Mouse (Mus musculus): ENCODE results near the gene Shc2. TPM values are rescaled to one million over a fixed set of nuclear protein-coding genes. Genes with fewer than 3 reads are reported as not detected.

Shc2 gene
- polyA plus RNA-seq, 1 experiment from 2014 or later = 12.2 TPM

- H3K4me2 ChIP-seq = no peak overlapping the region
- no peaks in the 10 kb centered on the region for H3K9me3 ChIP-seq (replicated peaks)
- no peaks in the 10 kb centered on the region for H3K27me3 ChIP-seq
- H3K4me3 ChIP-seq (replicated peaks) = no peak overlapping the region
- no peaks in the 10 kb centered on the region for H3K4me1 ChIP-seq
- H3K27ac ChIP-seq = no peak overlapping the region
- 66% methylated on average over 8 of the region's 8 CpGs for WGBS
- H3K36me3 ChIP-seq = no peaks in the 10 kb centered on the region
- H3K9ac ChIP-seq = no peak overlapping the region
- no peak for ATAC-seq (replicated peaks; ENCODE audit: low FRiP score)
Observed at GRCm38 (mm10) chr10:79586243-79586642, 51.5 kb downstream of the Shc2 start.

GRCm38 (mm10) chr10:79585723-79586122, 52.0 kb downstream of the Shc2 start:
- no peak overlapping the region for H3K27ac ChIP-seq
- WGBS = 96% methylated on average over 5 of the region's 5 CpGs
- H3K27me3 ChIP-seq = no peaks in the 10 kb centered on the region
- no peak for ATAC-seq (replicated peaks; ENCODE audit: low FRiP score)
- no peaks in the 10 kb centered on the region for H3K9me3 ChIP-seq (replicated peaks)
- H3K9ac ChIP-seq = no peak overlapping the region
- H3K4me2 ChIP-seq = no peak overlapping the region
- H3K4me3 ChIP-seq (replicated peaks) = no peak overlapping the region
- H3K36me3 ChIP-seq = no peaks in the 10 kb centered on the region
- no peaks in the 10 kb centered on the region for H3K4me1 ChIP-seq

GRCm38 (mm10) chr10:79585136-79585535, 52.6 kb downstream of the Shc2 start:
- Histone ChIP-seq H3K36me3 (no peaks in the 10 kb centered on the region), H3K4me2 (no peak overlapping the region), H3K27ac (no peak overlapping the region), H3K4me1 (no peaks in the 10 kb centered on the region), H3K9ac (no peak overlapping the region), H3K4me3 (replicated peaks) (no peak overlapping the region), H3K9me3 (replicated peaks) (no peaks in the 10 kb centered on the region), H3K27me3 (no peaks in the 10 kb centered on the region)
- WGBS = 86% methylated on average over 6 of the region's 6 CpGs
- no peak for ATAC-seq (replicated peaks; ENCODE audit: low FRiP score)

- H3K27me3 ChIP-seq = no peaks in the 10 kb centered on the region
- H3K4me1 ChIP-seq = no peaks in the 10 kb centered on the region
- no peak overlapping the region for H3K4me2 ChIP-seq
- no peaks in the 10 kb centered on the region for H3K36me3 ChIP-seq
- ATAC-seq (replicated peaks; ENCODE audit: low FRiP score) = no peak
- no peaks in the 10 kb centered on the region for H3K9me3 ChIP-seq (replicated peaks)
- H3K4me3 ChIP-seq (replicated peaks) = no peak overlapping the region
- H3K27ac ChIP-seq = no peak overlapping the region
- H3K9ac ChIP-seq = no peak overlapping the region
- 61% methylated on average over 9 of the region's 9 CpGs for WGBS
Observed at GRCm38 (mm10) chr10:79584426-79584825, 53.3 kb downstream of the Shc2 start.

GRCm38 (mm10) chr10:79584021-79584420, 53.7 kb downstream of the Shc2 start:
- Histone ChIP-seq H3K9ac (no peak overlapping the region), H3K9me3 (replicated peaks) (no peaks in the 10 kb centered on the region), H3K27me3 (no peaks in the 10 kb centered on the region), H3K36me3 (no peaks in the 10 kb centered on the region), H3K4me2 (no peak overlapping the region), H3K27ac (no peak overlapping the region), H3K4me1 (no peaks in the 10 kb centered on the region), H3K4me3 (replicated peaks) (no peak overlapping the region)
- ATAC-seq (replicated peaks; ENCODE audit: low FRiP score) = no peak
- WGBS = 64% methylated on average over 7 of the region's 7 CpGs

- no peaks in the 10 kb centered on the region for H3K36me3 ChIP-seq
- no peaks in the 10 kb centered on the region for H3K4me1 ChIP-seq
- no peak overlapping the region for H3K4me2 ChIP-seq
- H3K9me3 ChIP-seq (replicated peaks) = no peaks in the 10 kb centered on the region
- 0 out of 2 replicates have a peak, but pooled peaks cover 5% of the 10 kb centered on the region for H3K27me3 ChIP-seq
- no peak overlapping the region for H3K27ac ChIP-seq
- H3K4me3 ChIP-seq (replicated peaks) = no peak overlapping the region
- H3K9ac ChIP-seq = no peak overlapping the region
- WGBS = 86% methylated on average over 8 of the region's 8 CpGs
- no peak for ATAC-seq (replicated peaks; ENCODE audit: low FRiP score)
Observed at GRCm38 (mm10) chr10:79581501-79581900, 56.2 kb downstream of the Shc2 start.

GRCm38 (mm10) chr10:79580811-79581210, 56.9 kb downstream of the Shc2 start:
- Histone ChIP-seq H3K27me3 (0 out of 2 replicates have a peak, but pooled peaks cover 5% of the 10 kb centered on the region), H3K4me2 (no peak overlapping the region), H3K27ac (no peak overlapping the region), H3K9ac (no peak overlapping the region), H3K4me1 (no peaks in the 10 kb centered on the region), H3K36me3 (no peaks in the 10 kb centered on the region), H3K9me3 (replicated peaks) (no peaks in the 10 kb centered on the region), H3K4me3 (replicated peaks) (no peak overlapping the region)
- WGBS = 44% methylated on average over 6 of the region's 6 CpGs
- ATAC-seq (replicated peaks; ENCODE audit: low FRiP score) = no peak

- no peak for ATAC-seq (replicated peaks; ENCODE audit: low FRiP score)
Observed at GRCm38 (mm10) chr10:79580356-79580755, 57.4 kb downstream of the Shc2 start.

GRCm38 (mm10) chr10:79579781-79580180, 57.9 kb downstream of the Shc2 start:
- WGBS = 75% methylated on average over 12 of the region's 12 CpGs
- Histone ChIP-seq H3K9ac (no peak overlapping the region), H3K36me3 (no peaks in the 10 kb centered on the region)

More at GRCm38 (mm10) chr10:79580356-79580755, 57.4 kb downstream of the Shc2 start:
- Histone ChIP-seq H3K4me1 (no peaks in the 10 kb centered on the region; the same call in 1 of the 2 replicates), H3K27ac (no peak overlapping the region), H3K27me3 (0 out of 2 replicates have a peak, but pooled peaks cover 5% of the 10 kb centered on the region), H3K4me2 (no peak overlapping the region), H3K9ac (no peak overlapping the region), H3K4me3 (replicated peaks) (no peak overlapping the region), H3K36me3 (no peaks in the 10 kb centered on the region), H3K9me3 (replicated peaks) (no peaks in the 10 kb centered on the region)
- 72% methylated on average over 7 of the region's 7 CpGs for WGBS

GRCm38 (mm10) chr10:79578891-79579290, 58.8 kb downstream of the Shc2 start:
- 82% methylated on average over 7 of the region's 7 CpGs for WGBS
- Histone ChIP-seq H3K4me3 (replicated peaks) (no peak overlapping the region), H3K4me2 (no peak overlapping the region), H3K36me3 (no peaks in the 10 kb centered on the region), H3K9me3 (replicated peaks) (no peaks in the 10 kb centered on the region), H3K4me1 (no peaks in the 10 kb centered on the region; the same call in 1 of the 2 replicates), H3K9ac (no peak overlapping the region), H3K27ac (no peak overlapping the region), H3K27me3 (0 out of 2 replicates have a peak, but pooled peaks cover 5% of the 10 kb centered on the region)
- no peak for ATAC-seq (replicated peaks; ENCODE audit: low FRiP score)

More at GRCm38 (mm10) chr10:79579781-79580180, 57.9 kb downstream of the Shc2 start:
- H3K4me1 ChIP-seq = no peaks in the 10 kb centered on the region; the same call in 1 of the 2 replicates
- ATAC-seq (replicated peaks; ENCODE audit: low FRiP score) = no peak
- no peaks in the 10 kb centered on the region for H3K9me3 ChIP-seq (replicated peaks)
- 0 out of 2 replicates have a peak, but pooled peaks cover 5% of the 10 kb centered on the region for H3K27me3 ChIP-seq
- no peak overlapping the region for H3K27ac ChIP-seq
- H3K4me2 ChIP-seq = no peak overlapping the region
- H3K4me3 ChIP-seq (replicated peaks) = no peak overlapping the region

- H3K9me3 ChIP-seq (replicated peaks) = no peaks in the 10 kb centered on the region
- H3K4me3 ChIP-seq (replicated peaks) = no peak overlapping the region
- H3K9ac ChIP-seq = no peak overlapping the region
- no peak overlapping the region for H3K27ac ChIP-seq
- 73% methylated on average over 9 of the region's 9 CpGs for WGBS
- H3K27me3 ChIP-seq = 0 out of 2 replicates have a peak, but pooled peaks cover 5% of the 10 kb centered on the region
- ATAC-seq (replicated peaks; ENCODE audit: low FRiP score) = no peak
- H3K4me2 ChIP-seq = no peak overlapping the region
- no peaks in the 10 kb centered on the region for H3K36me3 ChIP-seq
- H3K4me1 ChIP-seq = no peaks in the 10 kb centered on the region; the same call in 1 of the 2 replicates
Observed at GRCm38 (mm10) chr10:79578276-79578675, 59.4 kb downstream of the Shc2 start.

- 76% methylated on average over 4 of the region's 4 CpGs for WGBS
- Histone ChIP-seq H3K4me1 (no peaks in the 10 kb centered on the region; the same call in 1 of the 2 replicates), H3K27me3 (0 out of 2 replicates have a peak, but pooled peaks cover 5% of the 10 kb centered on the region), H3K4me3 (replicated peaks) (no peak overlapping the region), H3K36me3 (no peaks in the 10 kb centered on the region), H3K9me3 (replicated peaks) (no peaks in the 10 kb centered on the region), H3K9ac (no peak overlapping the region), H3K4me2 (no peak overlapping the region), H3K27ac (no peak overlapping the region)
- ATAC-seq (replicated peaks; ENCODE audit: low FRiP score) = no peak
Observed at GRCm38 (mm10) chr10:79577376-79577775, 60.3 kb downstream of the Shc2 start.

GRCm38 (mm10) chr10:79575754-79576153, 62.0 kb downstream of the Shc2 start:
- no peak overlapping the region for H3K27ac ChIP-seq
- H3K9me3 ChIP-seq (replicated peaks) = no peaks in the 10 kb centered on the region
- ATAC-seq (replicated peaks; ENCODE audit: low FRiP score) = no peak
- H3K4me1 ChIP-seq = no peaks in the 10 kb centered on the region; the same call in 1 of the 2 replicates
- no peak overlapping the region for H3K9ac ChIP-seq
- H3K4me2 ChIP-seq = no peak overlapping the region
- no peaks in the 10 kb centered on the region for H3K36me3 ChIP-seq
- H3K27me3 ChIP-seq = 0 out of 2 replicates have a peak, but pooled peaks cover 5% of the 10 kb centered on the region
- no peak overlapping the region for H3K4me3 ChIP-seq (replicated peaks)
- WGBS = 67% methylated on average over 6 of the region's 6 CpGs

All from kidney, embryonic 15.5 days (tissue).